Mouse (Mus musculus) C3H10T1/2 (cell line): ENCODE results near the gene Igfbp6. TPM values are rescaled to one million over a fixed set of nuclear protein-coding genes. Genes with fewer than 3 reads are reported as not detected.

ENCODE experiments used
- polyA plus RNA-seq, 2 experiments: library from polyadenylated mRNA; unstranded; fragments of >200 nt; fragmentation: generic; extraction: Trizol; gene quantifications; one replicate each; pipeline ENCODE4 v1.2.1; 2012; ENCODE audit warnings: missing spikeins in 2 of 2

Gene Igfbp6
- 10 to 100 TPM; 11.1 to 12.6 TPM for polyA plus RNA-seq

DNA sequence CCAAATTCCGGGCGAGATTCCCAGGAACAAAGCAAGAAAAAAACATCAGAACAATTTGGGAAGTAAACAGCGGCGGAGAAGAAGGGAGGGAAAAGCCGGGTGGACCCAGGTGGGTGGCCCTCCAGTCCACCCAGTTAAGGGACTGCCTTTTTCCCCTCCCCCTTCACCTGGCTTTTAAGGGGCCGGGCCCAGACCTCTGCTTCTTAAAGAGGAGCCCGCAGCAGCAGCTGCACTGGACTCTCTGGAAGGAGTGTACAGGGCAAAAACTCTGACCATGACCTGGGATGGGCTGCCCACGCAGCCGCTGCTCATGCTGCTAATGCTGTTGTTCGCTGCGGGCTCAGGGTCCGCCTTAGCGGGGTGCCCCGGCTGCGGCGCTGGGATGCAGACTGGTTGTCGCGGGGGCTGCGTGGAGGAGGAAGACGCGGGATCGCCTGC lies at the start of gene Igfbp6:
TSS of gene Igfbp6 (plus strand) at position 89 of the 438 bp plus-strand sequence.

GRCm38 (mm10) chr15:102100161-102100981 lies 43.8 kb upstream of the Igfbp6 start, which contains the start of gene Tns2:
Gene Tns2 (plus strand): TSS chr15:102100413.

GRCm38 (mm10) chr15:102136129-102136758 lies 7.9 kb upstream of the Igfbp6 start, which contains the start of gene Spryd3:
Gene Spryd3 (minus strand): TSS chr15:102136234.

GRCm38 (mm10) chr15:102150301-102151135 lies 6.4 kb downstream of the Igfbp6 start, which contains the start of gene Soat2:
Gene Soat2 (plus strand): TSS chr15:102150526.

Other genes with a start within 250 kb of the Igfbp6 start
- not detected for gene Krt4, start 219.6 kb upstream of the Igfbp6 start, polyA plus RNA-seq
- gene Krt79, start 204.0 kb upstream of the Igfbp6 start, polyA plus RNA-seq, result not detected
- under 1 TPM; 0.01 to 0.05 TPM for gene Krt78, start 190.1 kb upstream of the Igfbp6 start, polyA plus RNA-seq
- gene Krt8, start 139.9 kb upstream of the Igfbp6 start, polyA plus RNA-seq, result under 1 TPM; 0.39 to 0.44 TPM
- under 1 TPM in 1 of 2 experiments, not detected in 1; 0.02 TPM for gene Krt18, start 116.2 kb upstream of the Igfbp6 start, polyA plus RNA-seq
- 100 to 1,000 TPM; 147 to 289 TPM for gene Eif4b, start 70.6 kb upstream of the Igfbp6 start, polyA plus RNA-seq
- gene Tns2, start 43.9 kb upstream of the Igfbp6 start, polyA plus RNA-seq, result 100 to 1,000 TPM; 101 to 364 TPM
- 10 to 100 TPM; 36.8 to 50.9 TPM for gene Spryd3, start 8.1 kb upstream of the Igfbp6 start, polyA plus RNA-seq
- gene Soat2, start 6.2 kb downstream of the Igfbp6 start, polyA plus RNA-seq, result under 1 TPM; 0.05 to 0.31 TPM
- 10 to 100 TPM in 1 of 2 experiments, 1 to 10 TPM in 1; 9.8 to 56.6 TPM for gene Zfp740, start 58.9 kb downstream of the Igfbp6 start, polyA plus RNA-seq
- gene Csad, start 60.4 kb downstream of the Igfbp6 start, polyA plus RNA-seq, result 100 to 1,000 TPM in 1 of 2 experiments, 10 to 100 TPM in 1; 22.5 to 249 TPM
- gene Itgb7, start 87.6 kb downstream of the Igfbp6 start, polyA plus RNA-seq, result 100 to 1,000 TPM in 1 of 2 experiments, 1 to 10 TPM in 1; 4.6 to 133 TPM
- 100 to 1,000 TPM; 110 to 187 TPM for gene Rarg, start 113.2 kb downstream of the Igfbp6 start, polyA plus RNA-seq
- under 1 TPM in 1 of 2 experiments, not detected in 1; 0.11 TPM for gene Gm9918, start 126.2 kb downstream of the Igfbp6 start, polyA plus RNA-seq
- 100 to 1,000 TPM in 1 of 2 experiments, 10 to 100 TPM in 1; 92.5 to 106 TPM for gene Mfsd5, start 135.1 kb downstream of the Igfbp6 start, polyA plus RNA-seq
- gene Espl1, start 151.9 kb downstream of the Igfbp6 start, polyA plus RNA-seq, result 10 to 100 TPM; 21.0 to 35.6 TPM
- 100 to 1,000 TPM; 724 to 828 TPM for gene Pfdn5, start 181.8 kb downstream of the Igfbp6 start, polyA plus RNA-seq
- 100 to 1,000 TPM; 115 to 233 TPM for gene Myg1, start 187.3 kb downstream of the Igfbp6 start, polyA plus RNA-seq
- gene Aaas, start 206.4 kb downstream of the Igfbp6 start, polyA plus RNA-seq, result 100 to 1,000 TPM in 1 of 2 experiments, 10 to 100 TPM in 1; 78.8 to 232 TPM
- under 1 TPM; 0.02 to 0.09 TPM for gene Sp7, start 222.8 kb downstream of the Igfbp6 start, polyA plus RNA-seq